Comparison of ENCODE assay signal across 20 mouse cellular contexts in the genomic region with DNA sequence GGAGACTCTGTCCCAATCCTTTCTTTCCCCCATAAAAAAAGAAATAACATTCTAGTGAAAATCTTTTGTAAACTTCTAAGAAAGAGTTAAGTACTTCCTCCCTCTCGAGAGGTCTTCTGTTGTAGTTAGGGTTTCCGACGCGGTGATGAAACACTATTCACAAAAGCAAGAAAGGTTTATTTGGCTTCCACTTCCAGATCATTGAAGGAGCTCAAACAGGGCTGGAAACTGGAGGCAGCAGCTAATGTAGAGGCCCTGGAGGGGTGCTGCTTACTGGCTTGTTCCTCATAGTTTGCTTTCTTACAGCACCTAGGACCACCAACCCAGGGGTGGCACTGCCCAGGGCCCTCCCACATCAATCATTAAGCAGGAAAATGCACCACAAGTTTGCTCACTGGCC. TPM values are rescaled to one million over a fixed set of nuclear protein-coding genes. Genes with fewer than 3 reads are reported as not detected.
A peak's percentile ranks its signal among the peaks of the same experiment; 100 is the strongest.
DNase-seq lines count a peak whose midpoint lies in the region; ATAC-seq and TF ChIP-seq lines count a peak whose summit lies in the region.
"Had no signal": no experiment of that assay in that cellular context is flagged by ENCODE, and none has a peak within 500 bp of the region (broad histone marks: within the 10 kb centered on the region; RNA-seq: fewer than 3 reads in every experiment).

No protein-coding gene starts in this region.

- 56% methylated on average over 4 of the region's 4 CpGs for WGBS in liver, postnatal 0 days (ENCODE audit: insufficient replicate concordance)
- WGBS in liver, embryonic 12.5 days (ENCODE audit: insufficient replicate concordance), result 76% methylated on average over 4 of the region's 4 CpGs
- 19% methylated on average over 4 of the region's 4 CpGs for WGBS in bone marrow, adult 2 months

- H3K9ac ChIP-seq in liver, postnatal 0 days (replicated peaks), result no peak overlapping the region
- no peak overlapping the region for H3K9ac ChIP-seq in liver, embryonic 12.5 days
- H3K9ac ChIP-seq: embryonic facial prominence, embryonic 12.5 days; heart, embryonic 15.5 days; hindbrain, embryonic 15.5 days had no signal

- DNase-seq in liver, postnatal 0 days, result no peak
- DNase-seq in lung, postnatal 25 days (ENCODE audit: low spot score), result peak; percentile 47
- no peak for DNase-seq in cerebellum, postnatal 25 days
- DNase-seq in kidney, adult 9 months, result no peak
- DNase-seq in layer of hippocampus, postnatal 14 days (ENCODE audit: low spot score in 2 of 2), result no peak
- DNase-seq: adrenal gland, adult 2 months; adrenal gland, postnatal 25 days; cerebellum, adult 2 months; cerebellum, postnatal 10 days; gastrocnemius, postnatal 10 days; heart, adult 2 months; heart, postnatal 14 days had no signal

- H3K36me3 ChIP-seq in liver, postnatal 0 days (replicated peaks; ENCODE audit: insufficient read depth, low read length), result peaks cover 40% of the 10 kb centered on the region
- H3K36me3 ChIP-seq in liver, embryonic 12.5 days, result peaks cover 75% of the 10 kb centered on the region

- peaks cover 28% of the 10 kb centered on the region for H3K4me1 ChIP-seq in liver, postnatal 0 days (ENCODE audit: insufficient read depth)
- H3K4me1 ChIP-seq in liver, embryonic 12.5 days, result peaks cover 37% of the 10 kb centered on the region
- H3K4me1 ChIP-seq in bone marrow, adult 2 months (ENCODE audit: control insufficient read depth, insufficient read depth, low read length), result peaks cover 1% of the 10 kb centered on the region; the same call in 1 of the 2 replicates

- no peak overlapping the region for H3K4me3 ChIP-seq in liver, postnatal 0 days (ENCODE audit: low read depth, low read length)
- no peak overlapping the region for H3K4me3 ChIP-seq in liver, embryonic 12.5 days
- H3K4me3 ChIP-seq in bone marrow, adult 2 months (replicated peaks; ENCODE audit: control insufficient read depth, low read depth, low read length), result no peak overlapping the region
- H3K4me3 ChIP-seq: embryonic facial prominence, embryonic 12.5 days; heart, adult 2 months; heart, embryonic 15.5 days; hindbrain, embryonic 15.5 days had no signal

- 0 out of 2 replicates have a peak overlapping the region, but pooled peaks have one; percentile 34 for H3K27ac ChIP-seq in liver, postnatal 0 days (ENCODE audit: low read depth)
- no peak overlapping the region for H3K27ac ChIP-seq in liver, embryonic 12.5 days
- H3K27ac ChIP-seq in bone marrow, adult 2 months (ENCODE audit: control insufficient read depth, insufficient read depth, low read depth, low read length, poor library complexity), result peak overlapping the region; percentile 38; the same call in 1 of the 2 replicates
- H3K27ac ChIP-seq: embryonic facial prominence, embryonic 12.5 days; heart, adult 2 months; heart, embryonic 15.5 days; hindbrain, embryonic 15.5 days had no signal

- no peak for TF ChIP-seq POLR2A in bone marrow, adult 2 months (IDR thresholded peaks at IDR 0.05; ENCODE audit: borderline replicate concordance, control insufficient read depth, low read depth, low read length)

- no peaks in the 10 kb centered on the region for H3K9me3 ChIP-seq in liver, postnatal 0 days (ENCODE audit: low read length)
- no peaks in the 10 kb centered on the region for H3K9me3 ChIP-seq in liver, embryonic 12.5 days (replicated peaks)
- H3K9me3 ChIP-seq: embryonic facial prominence, embryonic 12.5 days; heart, embryonic 15.5 days; hindbrain, embryonic 15.5 days had no signal

- TF ChIP-seq CTCF in liver, postnatal 0 days (IDR thresholded peaks at IDR 0.05; ENCODE audit: low read depth), result no peak
- no peak for TF ChIP-seq CTCF in bone marrow, adult 2 months (IDR thresholded peaks at IDR 0.05; ENCODE audit: control insufficient read depth, insufficient read depth, low read length)

- no peak for TF ChIP-seq EP300 in liver, postnatal 0 days (IDR thresholded peaks at IDR 0.05; ENCODE audit: low read depth)

- ATAC-seq in liver, postnatal 0 days, result no peak
- no peak for ATAC-seq in liver, embryonic 12.5 days
- ATAC-seq in granulocyte monocyte progenitor cell, adult 5-6 weeks (replicated peaks; ENCODE audit: poor library complexity, severe bottlenecking), result peak; percentile 70
- ATAC-seq: forebrain, embryonic 16.5 days had no signal

- H3K4me2 ChIP-seq in liver, postnatal 0 days (ENCODE audit: low read depth, low read length), result no peak overlapping the region; the same call in 1 of the 2 replicates
- H3K4me2 ChIP-seq in liver, embryonic 12.5 days, result no peak overlapping the region
- H3K4me2 ChIP-seq: embryonic facial prominence, embryonic 12.5 days; heart, embryonic 11.5 days; heart, embryonic 15.5 days; hindbrain, embryonic 15.5 days had no signal

- no peaks in the 10 kb centered on the region for H3K27me3 ChIP-seq in liver, postnatal 0 days (ENCODE audit: insufficient read depth, low read length)
- no peaks in the 10 kb centered on the region for H3K27me3 ChIP-seq in liver, embryonic 12.5 days (replicated peaks)
- H3K27me3 ChIP-seq: embryonic facial prominence, embryonic 12.5 days; heart, embryonic 15.5 days; hindbrain, embryonic 15.5 days had no signal

RNA-seq across cellular contexts. Expression of a gene that starts 11.2 kb away (rescaled TPM):
- polyA plus RNA-seq in liver, postnatal 0 days (2015; fragmentation: Nextera tagmentation; extraction: Ambion mirVana), result 28.1 and 30.7 TPM in 2 replicates
- 45.4 and 46.4 TPM in 2 replicates for polyA plus RNA-seq in liver, embryonic 12.5 days (2016; fragmentation: Nextera tagmentation; extraction: Ambion mirVana)
- polyA plus RNA-seq in bone marrow, adult 2 months (2011; ENCODE audit: insufficient read depth, insufficient read length, low replicate concordance, missing spikeins), result 15.0 and 25.2 TPM in 2 replicates
- total RNA-seq in granulocyte monocyte progenitor cell, adult 5-6 weeks (2014; fragmentation: Nextera tagmentation), result 64.5 and 70.1 TPM in 2 replicates
- 71.8 and 85.0 TPM in 2 replicates for total RNA-seq in granulocyte monocyte progenitor cell, adult 5-6 weeks (2017)
- 10 to 100 TPM; 32.5 to 32.6 TPM for total RNA-seq in layer of hippocampus, postnatal 14 days (2021)

RNA-seq across cellular contexts. Expression of a gene that starts 27.2 kb away (rescaled TPM):
- 44.0 and 44.8 TPM in 2 replicates for polyA plus RNA-seq in liver, postnatal 0 days (2015; fragmentation: Nextera tagmentation; extraction: Ambion mirVana)
- 64.5 and 68.1 TPM in 2 replicates for polyA plus RNA-seq in liver, embryonic 12.5 days (2016; fragmentation: Nextera tagmentation; extraction: Ambion mirVana)
- polyA plus RNA-seq in bone marrow, adult 2 months (2011; ENCODE audit: insufficient read depth, insufficient read length, low replicate concordance, missing spikeins), result 42.3 and 56.9 TPM in 2 replicates
- 47.8 and 52.4 TPM in 2 replicates for total RNA-seq in granulocyte monocyte progenitor cell, adult 5-6 weeks (2014; fragmentation: Nextera tagmentation)
- 61.0 and 101 TPM in 2 replicates for total RNA-seq in granulocyte monocyte progenitor cell, adult 5-6 weeks (2017)
- 10 to 100 TPM; 61.8 to 62.4 TPM for total RNA-seq in layer of hippocampus, postnatal 14 days (2021)

RNA-seq across cellular contexts. Expression of a gene that starts 27.3 kb away (rescaled TPM):
- polyA plus RNA-seq in liver, postnatal 0 days (2015; fragmentation: Nextera tagmentation; extraction: Ambion mirVana), result 8.4 and 10.9 TPM in 2 replicates
- polyA plus RNA-seq in liver, embryonic 12.5 days (2016; fragmentation: Nextera tagmentation; extraction: Ambion mirVana), result 21.2 and 21.6 TPM in 2 replicates
- 7.0 and 11.7 TPM in 2 replicates for polyA plus RNA-seq in bone marrow, adult 2 months (2011; ENCODE audit: insufficient read depth, insufficient read length, low replicate concordance, missing spikeins)
- 12.0 and 16.7 TPM in 2 replicates for total RNA-seq in granulocyte monocyte progenitor cell, adult 5-6 weeks (2014; fragmentation: Nextera tagmentation)
- total RNA-seq in granulocyte monocyte progenitor cell, adult 5-6 weeks (2017), result 31.9 and 37.4 TPM in 2 replicates
- total RNA-seq in layer of hippocampus, postnatal 14 days (2021), result 10 to 100 TPM; 17.3 to 18.0 TPM

RNA-seq across cellular contexts. Expression of a gene that starts 56.5 kb away (rescaled TPM):
- 18.5 and 19.7 TPM in 2 replicates for polyA plus RNA-seq in liver, postnatal 0 days (2015; fragmentation: Nextera tagmentation; extraction: Ambion mirVana)
- polyA plus RNA-seq in liver, embryonic 12.5 days (2016; fragmentation: Nextera tagmentation; extraction: Ambion mirVana), result 31.9 and 34.5 TPM in 2 replicates
- 16.9 and 36.5 TPM in 2 replicates for polyA plus RNA-seq in bone marrow, adult 2 months (2011; ENCODE audit: insufficient read depth, insufficient read length, low replicate concordance, missing spikeins)
- 12.8 and 18.8 TPM in 2 replicates for total RNA-seq in granulocyte monocyte progenitor cell, adult 5-6 weeks (2014; fragmentation: Nextera tagmentation)
- 11.3 and 24.0 TPM in 2 replicates for total RNA-seq in granulocyte monocyte progenitor cell, adult 5-6 weeks (2017)
- 10 to 100 TPM; 34.3 to 38.7 TPM for total RNA-seq in layer of hippocampus, postnatal 14 days (2021)
